Mouse (Mus musculus) kidney, embryonic 15.5 days (tissue): ENCODE measurements around the gene Gramd1b. TPM values are rescaled to one million over a fixed set of nuclear protein-coding genes. Genes with fewer than 3 reads are reported as not detected.
A peak's percentile ranks its signal among the peaks of the same experiment; 100 is the strongest.

Experiments
- ATAC-seq: fragments of 200-750 bp; cut with Nextera tagmentation; replicated peaks from 2 replicates; pipeline ENCODE4 v1.8.0; 2017; ENCODE audit warnings: moderate TSS enrichment; ENCODE audit not compliant: low FRiP score
- H3K27ac ChIP-seq: fragments of 300-500 bp; sonication (generic); 2 replicates; pipeline ENCODE4 v1.5.1; 2015; ENCODE audit warnings: mild to moderate bottlenecking, inconsistent platforms
- H3K27me3 ChIP-seq: fragments of 300-500 bp; sonication (generic); 2 replicates; pipeline ENCODE4 v1.6.1; 2015; ENCODE audit warnings: inconsistent platforms
- H3K36me3 ChIP-seq: fragments of 300-500 bp; sonication (generic); 2 replicates; pipeline ENCODE4 v1.6.1; 2015; ENCODE audit warnings: inconsistent platforms
- H3K4me1 ChIP-seq: fragments of 300-500 bp; sonication (generic); 2 replicates; pipeline ENCODE4 v1.6.1; 2015; ENCODE audit warnings: inconsistent platforms
- H3K4me2 ChIP-seq: fragments of 300-500 bp; sonication (generic); 2 replicates; pipeline ENCODE4 v1.6.1; 2015; ENCODE audit warnings: moderate library complexity, mild to moderate bottlenecking, inconsistent platforms
- H3K4me3 ChIP-seq: fragments of 300-500 bp; sonication (generic); replicated peaks from 2 replicates; pipeline ENCODE4 v1.5.1; 2015; ENCODE audit warnings: mild to moderate bottlenecking, inconsistent platforms
- H3K9ac ChIP-seq: fragments of 300-500 bp; sonication (generic); 2 replicates; pipeline ENCODE4 v1.6.1; 2015; ENCODE audit warnings: mild to moderate bottlenecking, inconsistent platforms
- H3K9me3 ChIP-seq: fragments of 300-500 bp; sonication (generic); replicated peaks from 2 replicates; pipeline ENCODE4 v1.6.1; 2016; ENCODE audit warnings: inconsistent platforms
- WGBS: fragments of 180-500 bp; shearing (Covaris S2); methylation state at CpG from one replicate; pipeline ENCODE4 v1.1.7; 2015; ENCODE audit warnings: mixed read lengths; 5-methylcytosine and 5-hydroxymethylcytosine counted together
- polyA plus RNA-seq: library from polyadenylated mRNA; unstranded; fragments of >200 nt; fragmentation: Nextera tagmentation; extraction: Ambion mirVana; gene quantifications from 2 replicates; pipeline ENCODE4 v1.2.1, GENCODE M21; 2015

The Gramd1b gene
- polyA plus RNA-seq, 1 experiment from 2014 or later = 10.2 TPM

- H3K27me3 ChIP-seq = no peaks in the 10 kb centered on the region
- H3K9ac ChIP-seq = no peak overlapping the region
- H3K27ac ChIP-seq = no peak overlapping the region
- no peaks in the 10 kb centered on the region for H3K36me3 ChIP-seq
- no peak overlapping the region for H3K4me3 ChIP-seq
- H3K9me3 ChIP-seq = no peaks in the 10 kb centered on the region
- ATAC-seq = no peak
- no peak overlapping the region for H3K4me2 ChIP-seq
- H3K4me1 ChIP-seq = peaks cover 11% of the 10 kb centered on the region
- WGBS = 90% methylated on average over 7 of the region's 7 CpGs
Observed at GRCm38 (mm10) chr9:40437891-40438290, 93.3 kb downstream of the Gramd1b start.

- Histone ChIP-seq H3K4me1 (0 out of 2 replicates have a peak, but pooled peaks cover 3% of the 10 kb centered on the region), H3K27ac (no peak overlapping the region), H3K36me3 (no peaks in the 10 kb centered on the region), H3K9ac (no peak overlapping the region), H3K4me3 (no peak overlapping the region), H3K9me3 (no peaks in the 10 kb centered on the region), H3K4me2 (no peak overlapping the region), H3K27me3 (no peaks in the 10 kb centered on the region)
- no peak for ATAC-seq
- 88% methylated on average over 5 of the region's 5 CpGs for WGBS
Observed at GRCm38 (mm10) chr9:40433286-40433685, 97.9 kb downstream of the Gramd1b start.

DNA sequence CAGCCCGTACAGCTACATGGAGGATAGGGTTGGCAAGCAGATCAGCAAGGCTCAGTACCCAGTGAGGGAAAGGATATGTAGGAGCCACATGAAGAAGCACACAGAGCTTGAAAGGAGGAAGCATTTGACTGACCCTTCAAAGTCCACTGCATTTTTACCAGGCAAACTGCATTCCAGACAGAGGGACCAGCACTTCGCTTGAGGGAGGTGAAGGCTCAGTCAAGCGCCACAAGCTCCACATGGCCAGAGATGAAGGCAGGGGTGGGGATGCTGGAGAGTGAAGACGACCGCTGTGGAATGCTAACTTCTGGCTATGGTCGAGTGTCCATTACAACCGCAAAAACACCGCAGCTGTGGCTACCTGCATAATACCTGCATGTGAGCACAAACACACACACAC lies 100.2 kb downstream of the Gramd1b start:
- 0 out of 2 replicates have a peak, but pooled peaks cover 3% of the 10 kb centered on the region for H3K4me1 ChIP-seq
- peak; percentile 63; the same call in 1 of the 2 replicates for ATAC-seq
- H3K27me3 ChIP-seq = no peaks in the 10 kb centered on the region
- no peak overlapping the region for H3K27ac ChIP-seq
- H3K4me2 ChIP-seq = no peak overlapping the region
- 62% methylated on average over 8 of the region's 8 CpGs for WGBS
- H3K36me3 ChIP-seq = no peaks in the 10 kb centered on the region
- H3K9ac ChIP-seq = no peak overlapping the region
- H3K9me3 ChIP-seq = no peaks in the 10 kb centered on the region
- no peak overlapping the region for H3K4me3 ChIP-seq

DNA sequence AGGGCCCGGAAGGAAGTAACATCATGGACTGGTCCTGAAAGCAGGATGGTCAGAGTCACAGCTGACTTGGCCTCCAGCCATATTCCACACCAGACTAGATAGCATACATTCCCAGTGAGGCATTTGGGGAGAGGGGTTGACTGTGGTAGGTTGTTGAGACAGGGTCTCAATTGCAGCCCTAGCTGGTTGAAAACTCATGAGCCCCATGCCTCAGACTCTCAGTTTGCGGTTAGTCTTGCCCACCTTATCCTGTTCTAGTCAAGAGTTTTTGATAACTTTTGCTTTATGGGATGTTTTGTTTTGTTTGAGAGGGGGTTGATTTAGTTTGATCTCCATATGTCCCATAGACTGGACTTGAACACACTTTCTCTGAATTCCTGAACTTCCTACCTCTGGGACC lies 103.5 kb downstream of the Gramd1b start:
- Histone ChIP-seq H3K4me1 (0 out of 2 replicates have a peak, but pooled peaks cover 3% of the 10 kb centered on the region), H3K9ac (no peak overlapping the region), H3K4me3 (no peak overlapping the region), H3K27ac (no peak overlapping the region), H3K27me3 (no peaks in the 10 kb centered on the region), H3K4me2 (no peak overlapping the region), H3K9me3 (no peaks in the 10 kb centered on the region), H3K36me3 (no peaks in the 10 kb centered on the region)
- 89% methylated on average over 2 of the region's 2 CpGs for WGBS
- no peak for ATAC-seq

DNA sequence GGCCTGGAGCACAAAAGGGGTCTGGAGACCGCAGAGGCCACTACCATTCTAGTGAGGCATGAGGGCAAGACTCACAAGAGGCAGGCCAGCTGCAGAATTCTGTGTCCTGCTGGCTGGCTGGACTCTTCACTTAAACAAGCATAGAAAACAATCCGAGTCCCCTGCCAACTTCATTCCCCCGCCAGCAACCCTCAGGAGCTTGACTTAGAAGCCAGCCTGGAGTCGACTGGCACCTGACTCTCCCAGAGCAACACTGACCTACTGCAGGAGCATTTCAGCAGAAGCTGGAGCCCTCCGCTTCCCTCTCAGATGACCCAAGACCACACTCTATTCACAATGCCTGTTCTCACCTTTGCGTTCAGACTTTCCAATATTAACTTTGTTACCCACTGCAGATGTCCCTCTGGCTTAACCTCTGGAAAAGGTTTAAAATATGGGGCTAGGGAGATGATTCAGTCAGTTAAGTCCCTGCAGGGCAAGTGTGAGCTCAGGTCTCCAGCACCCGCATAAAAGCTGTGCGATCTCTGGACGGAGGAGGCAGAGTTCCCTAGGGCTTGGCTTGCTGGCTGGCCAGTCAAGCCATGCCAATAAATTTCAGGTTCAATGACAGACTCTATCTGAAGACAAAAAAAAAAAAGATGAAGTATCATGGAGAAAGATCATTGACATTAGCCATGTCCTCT lies 104.8 kb downstream of the Gramd1b start:
- Histone ChIP-seq H3K27ac (peak overlapping the region; percentile 60; the same call in 1 of the 2 replicates), H3K9ac (no peak overlapping the region), H3K9me3 (no peaks in the 10 kb centered on the region), H3K4me3 (no peak overlapping the region), H3K36me3 (no peaks in the 10 kb centered on the region), H3K4me2 (no peak overlapping the region), H3K27me3 (no peaks in the 10 kb centered on the region), H3K4me1 (0 out of 2 replicates have a peak, but pooled peaks cover 3% of the 10 kb centered on the region)
- 69% methylated on average over 9 of the region's 9 CpGs for WGBS
- ATAC-seq = 0 out of 2 replicates have a peak, but pooled peaks have one; percentile 33

- no peak overlapping the region for H3K4me3 ChIP-seq
- no peaks in the 10 kb centered on the region for H3K9me3 ChIP-seq
- no peak overlapping the region for H3K27ac ChIP-seq
- no peaks in the 10 kb centered on the region for H3K27me3 ChIP-seq
- no peaks in the 10 kb centered on the region for H3K4me1 ChIP-seq
- H3K9ac ChIP-seq = no peak overlapping the region
- no peak for ATAC-seq
- H3K36me3 ChIP-seq = no peaks in the 10 kb centered on the region
- H3K4me2 ChIP-seq = no peak overlapping the region
Observed at GRCm38 (mm10) chr9:40424874-40425273, 106.3 kb downstream of the Gramd1b start.

DNA sequence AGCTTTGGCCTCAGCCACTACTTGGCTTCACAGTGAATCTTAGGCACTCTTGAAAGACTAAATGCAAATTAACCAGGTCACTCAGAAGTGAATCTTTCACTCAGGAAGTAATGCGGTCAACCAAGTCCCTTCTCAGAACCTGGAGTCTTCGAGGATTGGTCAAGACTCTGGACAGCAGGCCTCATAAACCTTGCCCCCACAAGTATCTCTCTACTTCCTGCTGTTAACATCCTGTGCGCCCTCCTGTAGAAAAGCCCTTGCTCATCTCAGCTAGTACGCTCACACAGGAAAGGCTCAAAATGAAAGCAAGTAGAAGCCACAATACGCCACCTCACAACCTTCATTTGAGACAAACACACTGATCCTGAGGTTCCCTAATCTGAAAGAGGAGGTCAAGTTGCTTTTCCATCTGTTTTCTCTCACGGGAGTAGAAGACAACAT lies 107.7 kb downstream of the Gramd1b start:
- Histone ChIP-seq H3K9ac (no peak overlapping the region), H3K4me1 (no peaks in the 10 kb centered on the region), H3K4me2 (no peak overlapping the region), H3K36me3 (no peaks in the 10 kb centered on the region), H3K27me3 (no peaks in the 10 kb centered on the region), H3K27ac (no peak overlapping the region), H3K9me3 (no peaks in the 10 kb centered on the region), H3K4me3 (no peak overlapping the region)
- no peak for ATAC-seq
- WGBS = 76% methylated on average over 6 of the region's 6 CpGs

DNA sequence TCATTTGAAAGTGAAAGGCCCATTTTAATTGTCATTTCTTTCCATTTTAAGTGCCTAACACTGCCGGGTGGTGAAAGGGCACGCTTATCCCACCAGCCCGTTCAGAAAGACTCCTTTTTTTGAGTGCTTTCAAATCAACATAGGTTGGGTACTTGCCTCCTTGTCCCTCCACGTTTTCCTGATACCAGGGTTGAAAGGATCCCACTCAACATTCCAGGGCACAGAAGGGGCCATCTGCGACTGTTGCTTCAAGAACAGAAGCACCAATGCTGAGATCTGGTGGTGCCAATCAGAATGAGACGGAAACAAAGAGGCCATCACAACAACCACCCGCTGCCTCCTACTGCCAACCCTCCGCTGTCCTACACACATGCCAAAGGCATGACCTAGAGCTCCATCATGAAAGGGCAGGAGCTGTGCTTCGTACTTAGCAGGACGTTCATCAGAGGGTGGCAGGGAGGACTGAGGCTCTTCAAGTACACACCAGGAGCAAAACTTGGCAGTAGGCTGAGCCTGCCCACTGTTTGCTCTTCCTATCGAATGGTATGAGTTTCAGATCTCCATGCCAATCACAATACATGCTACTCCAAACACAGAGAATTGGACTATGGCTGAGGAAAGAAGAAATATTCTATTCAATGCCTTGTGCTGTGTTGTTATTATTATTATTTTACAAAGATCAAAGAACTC lies 108.7 kb downstream of the Gramd1b start:
- Histone ChIP-seq H3K4me3 (no peak overlapping the region), H3K9ac (no peak overlapping the region), H3K36me3 (no peaks in the 10 kb centered on the region), H3K27ac (no peak overlapping the region), H3K27me3 (no peaks in the 10 kb centered on the region), H3K9me3 (no peaks in the 10 kb centered on the region), H3K4me2 (no peak overlapping the region), H3K4me1 (no peaks in the 10 kb centered on the region)
- ATAC-seq = no peak
- 88% methylated on average over 11 of the region's 11 CpGs for WGBS

- Histone ChIP-seq H3K36me3 (no peaks in the 10 kb centered on the region), H3K27me3 (no peaks in the 10 kb centered on the region), H3K27ac (no peak overlapping the region), H3K9ac (no peak overlapping the region), H3K4me2 (no peak overlapping the region), H3K9me3 (no peaks in the 10 kb centered on the region), H3K4me1 (no peaks in the 10 kb centered on the region), H3K4me3 (no peak overlapping the region)
- 84% methylated on average over 15 of the region's 15 CpGs for WGBS
- 0 out of 2 replicates have a peak, but pooled peaks have one; percentile 43 for ATAC-seq
Observed at GRCm38 (mm10) chr9:40420652-40421335, 110.4 kb downstream of the Gramd1b start.

DNA sequence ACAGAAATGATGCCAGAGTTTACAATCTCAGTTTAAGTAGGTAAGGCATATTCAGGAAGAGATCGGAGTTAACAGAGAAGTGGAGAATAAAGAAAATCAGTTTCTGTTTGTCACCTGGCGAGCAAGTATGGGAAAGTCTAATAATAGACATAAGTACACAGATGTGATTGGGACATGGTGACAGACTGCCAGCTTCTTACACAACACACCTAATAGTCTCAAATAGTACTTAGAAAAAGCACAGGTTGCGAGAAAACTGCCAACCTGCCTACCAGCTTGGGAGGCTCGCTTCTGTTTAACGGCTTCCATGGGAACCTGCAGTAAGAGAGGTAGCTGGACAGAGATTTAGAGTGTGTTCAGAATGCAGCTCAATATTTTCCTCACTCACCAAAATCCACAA lies 112.4 kb downstream of the Gramd1b start:
- 87% methylated on average over 5 of the region's 5 CpGs for WGBS
- Histone ChIP-seq H3K27ac (no peak overlapping the region), H3K4me1 (0 out of 2 replicates have a peak, but pooled peaks cover 6% of the 10 kb centered on the region), H3K36me3 (no peaks in the 10 kb centered on the region), H3K4me2 (no peak overlapping the region), H3K27me3 (no peaks in the 10 kb centered on the region), H3K9me3 (no peaks in the 10 kb centered on the region), H3K9ac (no peak overlapping the region), H3K4me3 (no peak overlapping the region)
- ATAC-seq = no peak

GRCm38 (mm10) chr9:40416150-40416549 lies 115.0 kb downstream of the Gramd1b start:
- Histone ChIP-seq H3K27me3 (no peaks in the 10 kb centered on the region), H3K4me3 (no peak overlapping the region), H3K9ac (no peak overlapping the region), H3K36me3 (no peaks in the 10 kb centered on the region), H3K9me3 (no peaks in the 10 kb centered on the region), H3K4me1 (0 out of 2 replicates have a peak, but pooled peaks cover 10% of the 10 kb centered on the region), H3K27ac (no peak overlapping the region), H3K4me2 (no peak overlapping the region)
- no peak for ATAC-seq
- WGBS = 88% methylated on average over 7 of the region's 7 CpGs
